Mouse (Mus musculus): ENCODE data around the gene Mtnr1b.

- TF ChIP-seq CTCF (IDR thresholded peaks at IDR 0.05; ENCODE audit: low read depth, low read length) (no peak), POLR2AphosphoS5 (IDR thresholded peaks at IDR 0.05; ENCODE audit: insufficient replicate concordance, low read depth, low read length) (no peak), GATA1 (IDR thresholded peaks at IDR 0.05; ENCODE audit: borderline replicate concordance, low read length) (no peak), TAL1 (conservative IDR thresholded peaks at IDR 0.05; ENCODE audit: low read depth, low read length) (no peak), GATA2 (IDR thresholded peaks at IDR 0.05; ENCODE audit: borderline replicate concordance, low read depth, low read length) (no peak)
Measured at GRCm38 (mm10) chr9:15774911-15775310, 99.4 kb downstream of the Mtnr1b start.

All from G1E (cell line).